Mouse (Mus musculus) midbrain, postnatal 0 days (tissue): Measurements from ENCODE around the gene Ssh3. TPM values are rescaled to one million over a fixed set of nuclear protein-coding genes. Genes with fewer than 3 reads are reported as not detected.

Experiments
- ATAC-seq: fragments of 200-750 bp; cut with Nextera tagmentation; 2 replicates; pipeline ENCODE4 v1.8.0; 2017; ENCODE audit warnings: moderate number of reproducible peaks, mild to moderate bottlenecking, moderate TSS enrichment, moderate library complexity; ENCODE audit not compliant: low FRiP score
- DNase-seq: peaks from one replicate; pipeline ENCODE4 v3.0.0-alpha.2; 2015; ENCODE audit warnings: low spot score
- H3K27ac ChIP-seq: fragments of 300-500 bp; sonication (generic); 2 replicates; pipeline ENCODE4 v1.5.1; 2014; ENCODE audit warnings: low read depth, mild to moderate bottlenecking, low read length, mixed read lengths
- H3K27me3 ChIP-seq: fragments of 300-500 bp; sonication (generic); 2 replicates; pipeline ENCODE4 v1.6.1; 2014; ENCODE audit warnings: low read length, control low read depth, mixed read lengths; ENCODE audit not compliant: insufficient read depth
- H3K36me3 ChIP-seq: fragments of 300-500 bp; sonication (generic); 2 replicates; pipeline ENCODE4 v1.6.1; 2014; ENCODE audit warnings: low read length, control low read depth, mixed read lengths; ENCODE audit not compliant: insufficient read depth
- H3K4me1 ChIP-seq: fragments of 300-500 bp; sonication (generic); 2 replicates; pipeline ENCODE4 v1.6.1; 2014; ENCODE audit warnings: mild to moderate bottlenecking, control low read depth, antibody characterized with exemption, low read length, mixed read lengths; ENCODE audit not compliant: insufficient read depth
- H3K4me2 ChIP-seq: fragments of 300-500 bp; sonication (generic); 2 replicates; pipeline ENCODE4 v1.6.1; 2014; ENCODE audit warnings: low read depth, mild to moderate bottlenecking, low read length, mixed read lengths; ENCODE audit not compliant: poor library complexity, severe bottlenecking
- H3K4me3 ChIP-seq: fragments of 300-500 bp; sonication (generic); 2 replicates; pipeline ENCODE4 v1.5.1; 2014; ENCODE audit warnings: low read depth, mild to moderate bottlenecking, low read length, moderate library complexity
- H3K9ac ChIP-seq: fragments of 300-500 bp; sonication (generic); replicated peaks from 2 replicates; pipeline ENCODE4 v1.6.1; 2014; ENCODE audit warnings: mild to moderate bottlenecking, low read length, moderate library complexity, mixed read lengths; ENCODE audit not compliant: poor library complexity, severe bottlenecking
- H3K9me3 ChIP-seq: fragments of 300-500 bp; sonication (generic); 2 replicates; pipeline ENCODE4 v1.6.1; 2016; ENCODE audit warnings: low read length, control low read depth
- CTCF ChIP-seq: IDR thresholded peaks from 2 replicates; pipeline ENCODE4 v1.5.1; 2016; ENCODE audit warnings: antibody characterized with exemption, mild to moderate bottlenecking
- WGBS: fragments of 180-500 bp; shearing (Covaris S2); extraction: QIAGEN DNeasy Blood & Tissue Kit; methylation state at CpG from one replicate; pipeline ENCODE4 v1.1.7; 2014; 5-methylcytosine and 5-hydroxymethylcytosine counted together
- microRNA-seq: library from miRNA; unstranded; fragments of <30 nt; microRNA quantifications from one replicate; pipeline ENCODE4, GENCODE M21; 2016; ENCODE audit warnings: borderline number of aligned reads
- polyA plus RNA-seq: library from polyadenylated mRNA; unstranded; fragments of >200 nt; fragmentation: Nextera tagmentation; extraction: Ambion mirVana; gene quantifications from 2 replicates; pipeline ENCODE4 v1.2.1, GENCODE M21; 2015
- total RNA-seq: library from RNA; depleted of rRNA; stranded (reverse); fragments of >200 nt; gene quantifications from 2 replicates; pipeline ENCODE4 v1.2.3, GENCODE M21; 2014; rRNA removed

Ssh3 gene
- total and polyA plus RNA-seq, 2 experiments from 2014 or later, result 20.7 to 40.6 TPM

DNA sequence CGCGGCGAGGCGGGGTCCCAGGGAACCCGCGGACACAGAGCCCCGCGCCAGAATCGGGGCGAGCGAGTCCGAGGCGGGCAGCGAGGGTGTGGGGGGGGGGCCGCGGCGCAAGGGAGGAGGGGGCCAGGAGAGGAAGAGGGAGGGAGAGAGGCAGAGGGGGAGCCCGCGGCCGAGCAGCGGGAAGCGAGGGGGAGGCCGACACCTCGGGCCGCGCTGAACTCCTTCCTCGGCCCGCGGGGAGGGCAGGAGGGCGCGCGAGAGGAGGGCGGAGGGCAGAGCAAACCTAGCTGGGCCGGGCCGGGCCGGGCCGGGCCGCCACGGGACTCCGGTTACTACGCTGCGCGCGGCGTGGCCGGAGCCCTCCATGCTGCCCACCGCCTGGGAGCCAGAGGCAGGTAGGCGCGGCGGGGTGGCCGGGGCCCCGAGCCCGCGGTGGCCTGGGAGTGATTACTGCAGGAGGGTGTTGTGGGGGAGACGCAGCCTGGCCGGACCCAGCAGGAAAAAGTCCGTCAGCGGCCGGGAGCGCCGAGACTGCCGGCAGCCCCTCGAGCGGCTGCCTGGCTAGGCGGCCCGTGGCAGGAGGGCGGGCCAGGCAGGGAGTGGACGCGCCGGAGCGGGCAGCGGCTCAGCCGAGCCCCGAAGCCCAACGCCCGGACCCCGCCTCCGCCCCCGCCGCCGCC, 54.1 kb downstream of the Ssh3 start:
- TF ChIP-seq CTCF, result no peak
- Histone ChIP-seq H3K4me2 (peak overlapping the region; percentile 91), H3K36me3 (no peaks in the 10 kb centered on the region), H3K9me3 (no peaks in the 10 kb centered on the region), H3K4me3 (peak overlapping the region; percentile 39), H3K27me3 (peaks cover 44% of the 10 kb centered on the region), H3K9ac (peak overlapping the region; percentile 59), H3K4me1 (peaks cover 7% of the 10 kb centered on the region; the same call in 1 of the 2 replicates), H3K27ac (no peak overlapping the region)
- ATAC-seq (0 out of 2 replicates have a peak, but pooled peaks have one; percentile 24), DNase-seq (no peak)
- WGBS, result 0% methylated on average over 44 of the region's 81 CpGs

DNA sequence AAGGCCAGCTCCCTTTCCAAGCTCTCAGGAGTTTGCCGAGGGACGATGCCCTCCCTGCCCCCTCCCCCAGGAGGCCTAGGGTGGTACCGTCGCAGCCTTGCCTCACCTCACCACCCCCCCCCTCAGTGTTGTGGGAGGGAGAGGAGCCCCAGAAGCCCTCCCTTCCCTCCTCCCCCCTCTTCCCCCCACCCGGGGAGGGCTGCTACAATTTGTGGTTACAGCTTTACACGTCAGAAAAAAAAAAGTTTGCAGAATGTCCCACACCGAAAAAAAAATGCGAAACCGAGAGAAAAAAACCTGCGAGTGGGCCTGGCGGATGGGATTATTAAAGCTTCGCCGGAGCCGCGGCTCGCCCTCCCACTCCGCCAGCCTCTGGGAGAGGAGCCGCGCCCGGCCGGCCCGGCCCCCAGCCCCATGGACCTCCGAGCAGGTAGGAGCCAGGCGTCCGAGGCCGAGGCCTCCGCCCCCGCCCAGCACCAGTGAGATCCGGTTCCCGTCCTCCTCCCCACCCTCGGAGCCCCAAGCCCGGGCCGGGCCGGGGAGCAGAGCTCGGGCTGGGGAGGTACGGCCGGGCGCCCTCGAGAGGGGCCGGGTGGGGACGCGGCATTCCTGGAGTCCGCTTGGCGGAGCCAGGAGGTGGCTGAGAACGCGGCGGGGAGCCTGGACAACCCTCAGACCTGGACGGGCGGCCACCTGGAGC, 54.8 kb downstream of the Ssh3 start, which contains the start of the genes Clcf1 and AC109138.7:
Gene Clcf1, plus strand, starts transcription at position 168 of the 700 bp plus-strand sequence.
Gene AC109138.7, plus strand, starts transcription at position 287 of the 700 bp plus-strand sequence.
- Histone ChIP-seq H3K9me3 (no peaks in the 10 kb centered on the region), H3K4me2 (peak within 1 kb of the TSS; percentile 91), H3K36me3 (no peaks in the 10 kb centered on the region), H3K4me1 (peaks cover 7% of the 10 kb centered on the region; the same call in 1 of the 2 replicates), H3K9ac (peak within 1 kb of the TSS; percentile 59), H3K27me3 (peaks cover 44% of the 10 kb centered on the region), H3K27ac (no peak within 1 kb of the TSS), H3K4me3 (peak within 1 kb of the TSS; percentile 39)
- DNase-seq (no peak), ATAC-seq (0 out of 2 replicates have a peak, but pooled peaks have one; percentile 31)
- WGBS, result under 1% methylated on average over 39 of the region's 49 CpGs
- TF ChIP-seq CTCF, result no peak

DNA sequence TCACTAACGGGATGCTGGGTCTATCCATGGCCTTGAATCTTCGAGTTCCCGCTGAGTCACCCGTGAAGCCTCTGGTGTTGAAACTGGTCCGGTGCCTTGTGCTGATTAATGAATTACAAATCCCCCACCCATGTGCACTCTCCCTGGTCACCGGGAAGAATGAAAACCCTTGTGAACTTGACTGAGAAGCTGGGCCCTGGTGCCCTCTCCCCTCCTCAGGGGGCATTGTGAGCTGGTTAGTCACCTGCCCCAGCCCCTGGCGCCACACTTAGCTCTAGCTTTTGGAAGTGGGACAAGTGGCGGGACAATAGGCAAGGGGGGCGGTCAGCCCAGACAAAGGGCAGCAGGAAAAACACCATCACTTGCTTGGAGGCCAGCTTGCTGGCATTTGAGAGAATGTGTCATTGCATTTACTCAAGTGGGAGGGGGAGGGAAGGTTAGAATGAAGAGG, 55.4 kb downstream of the Ssh3 start:
- H3K9me3 ChIP-seq, result no peaks in the 10 kb centered on the region
- peaks cover 44% of the 10 kb centered on the region for H3K27me3 ChIP-seq
- H3K4me2 ChIP-seq, result peak overlapping the region; percentile 91; the same call in 1 of the 2 replicates
- WGBS, result 8% methylated on average over 9 of the region's 9 CpGs
- no peak for TF ChIP-seq CTCF
- no peak overlapping the region for H3K27ac ChIP-seq
- no peak for DNase-seq
- no peak overlapping the region for H3K9ac ChIP-seq
- no peaks in the 10 kb centered on the region for H3K36me3 ChIP-seq
- peaks cover 7% of the 10 kb centered on the region; the same call in 1 of the 2 replicates for H3K4me1 ChIP-seq
- H3K4me3 ChIP-seq, result no peak overlapping the region
- ATAC-seq, result no peak

DNA sequence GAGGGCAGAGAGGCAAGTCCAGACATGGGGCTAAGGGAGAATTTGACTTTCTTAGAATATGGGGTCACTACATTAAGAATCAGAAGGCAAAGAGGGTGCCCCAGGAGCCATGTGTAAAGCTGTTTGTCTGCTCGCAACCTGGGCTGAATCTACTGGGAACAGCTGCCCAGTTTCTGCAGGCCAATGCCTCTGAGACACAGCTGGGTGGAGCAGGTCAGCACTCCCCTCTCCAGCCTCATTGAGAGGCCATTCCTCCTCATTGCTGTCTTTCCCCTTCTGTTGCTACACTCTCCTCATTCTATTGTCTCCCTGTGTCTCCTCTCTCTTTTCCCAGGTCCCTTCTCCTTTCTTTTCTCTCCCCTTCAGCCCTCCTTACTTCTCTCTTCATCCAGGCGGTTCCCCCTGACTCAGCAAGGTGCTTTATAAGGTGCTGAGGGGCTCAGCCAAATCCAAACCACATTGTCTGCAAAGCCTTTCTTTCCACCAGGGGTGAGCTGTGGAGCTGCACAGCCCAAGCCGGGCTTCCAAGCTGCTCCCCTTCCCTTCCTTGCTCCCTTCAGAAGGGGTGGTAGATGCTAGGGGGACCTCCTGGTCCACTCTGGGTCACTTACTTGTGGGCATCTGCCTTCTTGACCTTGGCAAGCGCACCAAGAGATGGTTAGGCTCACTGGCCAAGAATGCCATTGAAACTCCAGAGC, 56.9 kb downstream of the Ssh3 start:
- no peaks in the 10 kb centered on the region for H3K36me3 ChIP-seq
- WGBS, result 25% methylated on average over 4 of the region's 4 CpGs
- peaks cover 7% of the 10 kb centered on the region; the same call in 1 of the 2 replicates for H3K4me1 ChIP-seq
- no peaks in the 10 kb centered on the region for H3K9me3 ChIP-seq
- ATAC-seq (no peak), DNase-seq (no peak)
- no peak overlapping the region for H3K9ac ChIP-seq
- TF ChIP-seq CTCF, result no peak
- H3K27ac ChIP-seq, result no peak overlapping the region
- peaks cover 42% of the 10 kb centered on the region for H3K27me3 ChIP-seq
- no peak overlapping the region for H3K4me3 ChIP-seq
- H3K4me2 ChIP-seq, result no peak overlapping the region

Small RNA genes within 50 kb of the gene (microRNA-seq; reads per million reads assigned to microRNA genes)
- gene Gm26115 (not detected), gene Mir6985 (1.0 reads per million)

Other genes starting within 250 kb of the Ssh3 start
- gene Gstp1, start 231.2 kb downstream of the Ssh3 start, total RNA-seq, result 268 and 350 TPM in 2 replicates
- 665 and 685 TPM in 2 replicates for gene Gstp1, start 231.2 kb downstream of the Ssh3 start, polyA plus RNA-seq
- 3.6 TPM in 1 of 2 replicates, not detected in the other for gene Gstp2, start 223.2 kb downstream of the Ssh3 start, total RNA-seq
- 2.4 and 4.1 TPM in 2 replicates for gene Gstp2, start 223.2 kb downstream of the Ssh3 start, polyA plus RNA-seq
- not detected in 2 replicates for gene Gstp3, start 209.6 kb downstream of the Ssh3 start, total RNA-seq
- gene Gstp3, start 209.6 kb downstream of the Ssh3 start, polyA plus RNA-seq, result not detected in 2 replicates
- not detected in 2 replicates for gene Cabp2, start 187.6 kb downstream of the Ssh3 start, total RNA-seq
- gene Cabp2, start 187.6 kb downstream of the Ssh3 start, polyA plus RNA-seq, result not detected in 2 replicates
- gene Cdk2ap2, start 172.0 kb downstream of the Ssh3 start, total RNA-seq, result 37.4 and 45.6 TPM in 2 replicates
- gene Cdk2ap2, start 172.0 kb downstream of the Ssh3 start, polyA plus RNA-seq, result 60.5 and 64.2 TPM in 2 replicates
- gene Pitpnm1, start 169.2 kb downstream of the Ssh3 start, total RNA-seq, result 162 and 187 TPM in 2 replicates
- gene Pitpnm1, start 169.2 kb downstream of the Ssh3 start, polyA plus RNA-seq, result 127 and 134 TPM in 2 replicates
- 29.8 and 49.9 TPM in 2 replicates for gene Aip, start 143.3 kb downstream of the Ssh3 start, total RNA-seq
- gene Aip, start 143.3 kb downstream of the Ssh3 start, polyA plus RNA-seq, result 87.7 and 97.6 TPM in 2 replicates
- 0.16 TPM in 1 of 2 replicates, not detected in the other for gene Gpr152, start 129.4 kb downstream of the Ssh3 start, total RNA-seq
- not detected in 2 replicates for gene Gpr152, start 129.4 kb downstream of the Ssh3 start, polyA plus RNA-seq
- not detected in 2 replicates for gene Cabp4, start 125.1 kb downstream of the Ssh3 start, total RNA-seq
- gene Cabp4, start 125.1 kb downstream of the Ssh3 start, polyA plus RNA-seq, result 0.20 and 0.36 TPM in 2 replicates
- gene Coro1b, start 120.6 kb downstream of the Ssh3 start, total RNA-seq, result 96.1 and 116 TPM in 2 replicates
- 95.2 and 104 TPM in 2 replicates for gene Coro1b, start 120.6 kb downstream of the Ssh3 start, polyA plus RNA-seq
- gene Ptprcap, start 115.6 kb downstream of the Ssh3 start, total RNA-seq, result 0.38 TPM in 1 of 2 replicates, not detected in the other
- gene Ptprcap, start 115.6 kb downstream of the Ssh3 start, polyA plus RNA-seq, result 0.28 TPM in 1 of 2 replicates, not detected in the other
- gene Rps6kb2, start 105.8 kb downstream of the Ssh3 start, total RNA-seq, result 23.5 and 25.2 TPM in 2 replicates
- gene Rps6kb2, start 105.8 kb downstream of the Ssh3 start, polyA plus RNA-seq, result 58.2 and 62.8 TPM in 2 replicates
- 4.4 and 6.6 TPM in 2 replicates for gene Carns1, start 93.7 kb downstream of the Ssh3 start, total RNA-seq
- 6.7 and 6.9 TPM in 2 replicates for gene Carns1, start 93.7 kb downstream of the Ssh3 start, polyA plus RNA-seq
- 0.49 and 1.9 TPM in 2 replicates for gene Tbc1d10c, start 77.9 kb downstream of the Ssh3 start, total RNA-seq
- gene Tbc1d10c, start 77.9 kb downstream of the Ssh3 start, polyA plus RNA-seq, result 1.2 and 1.6 TPM in 2 replicates
- gene Ppp1ca, start 77.1 kb downstream of the Ssh3 start, total RNA-seq, result 535 and 592 TPM in 2 replicates
- gene Ppp1ca, start 77.1 kb downstream of the Ssh3 start, polyA plus RNA-seq, result 510 and 531 TPM in 2 replicates
- 18.0 and 22.8 TPM in 2 replicates for gene Rad9a, start 67.5 kb downstream of the Ssh3 start, total RNA-seq
- gene Rad9a, start 67.5 kb downstream of the Ssh3 start, polyA plus RNA-seq, result 14.7 and 17.0 TPM in 2 replicates
- 0.99 and 1.2 TPM in 2 replicates for gene Clcf1, start 54.9 kb downstream of the Ssh3 start, total RNA-seq
- 0.28 and 0.44 TPM in 2 replicates for gene Clcf1, start 54.9 kb downstream of the Ssh3 start, polyA plus RNA-seq
- not detected in 2 replicates for gene AC109138.7, start 54.8 kb downstream of the Ssh3 start, total RNA-seq
- gene AC109138.7, start 54.8 kb downstream of the Ssh3 start, polyA plus RNA-seq, result not detected in 2 replicates
- 20.9 and 37.7 TPM in 2 replicates for gene Pold4, start 37.3 kb downstream of the Ssh3 start, total RNA-seq
- gene Pold4, start 37.3 kb downstream of the Ssh3 start, polyA plus RNA-seq, result 20.8 and 26.8 TPM in 2 replicates
- 92.2 and 106 TPM in 2 replicates for gene Ankrd13d, start 14.0 kb upstream of the Ssh3 start, total RNA-seq
- 79.1 and 84.8 TPM in 2 replicates for gene Ankrd13d, start 14.0 kb upstream of the Ssh3 start, polyA plus RNA-seq
- 152 and 257 TPM in 2 replicates for gene Grk2, start 37.0 kb upstream of the Ssh3 start, total RNA-seq
- gene Grk2, start 37.0 kb upstream of the Ssh3 start, polyA plus RNA-seq, result 27.0 and 29.6 TPM in 2 replicates
- 64.9 and 103 TPM in 2 replicates for gene Kdm2a, start 129.1 kb upstream of the Ssh3 start, total RNA-seq
- gene Kdm2a, start 129.1 kb upstream of the Ssh3 start, polyA plus RNA-seq, result 17.8 and 18.4 TPM in 2 replicates
- 4.3 and 6.2 TPM in 2 replicates for gene Rhod, start 170.3 kb upstream of the Ssh3 start, total RNA-seq
- gene Rhod, start 170.3 kb upstream of the Ssh3 start, polyA plus RNA-seq, result 2.7 and 4.5 TPM in 2 replicates
- 12.2 and 20.9 TPM in 2 replicates for gene Syt12, start 208.3 kb upstream of the Ssh3 start, total RNA-seq
- 7.0 and 7.6 TPM in 2 replicates for gene Syt12, start 208.3 kb upstream of the Ssh3 start, polyA plus RNA-seq
- not detected in 2 replicates for gene 2010003K11Rik, start 229.4 kb upstream of the Ssh3 start, total RNA-seq
- 0.23 TPM in 1 of 2 replicates, not detected in the other for gene 2010003K11Rik, start 229.4 kb upstream of the Ssh3 start, polyA plus RNA-seq
- 45.1 and 57.8 TPM in 2 replicates for gene Pcx, start 241.3 kb upstream of the Ssh3 start, total RNA-seq
- gene Pcx, start 241.3 kb upstream of the Ssh3 start, polyA plus RNA-seq, result 32.0 and 41.2 TPM in 2 replicates